Mouse (Mus musculus) lung, postnatal 10 days (tissue): ENCODE results near the gene Cers5.

Experiments
- DNase-seq: peaks from one replicate; pipeline ENCODE4 v3.0.0; 2021

Gene Cers5

GRCm38 (mm10) chr15:99724292-99725021, 48.2 kb downstream of the Cers5 start:
- peak; percentile 91 for DNase-seq

- peak; percentile 89 for DNase-seq
Measured at GRCm38 (mm10) chr15:99723515-99724291, 49.0 kb downstream of the Cers5 start.

GRCm38 (mm10) chr15:99723120-99723514, 49.6 kb downstream of the Cers5 start:
- no peak for DNase-seq

GRCm38 (mm10) chr15:99721921-99722743, 50.6 kb downstream of the Cers5 start:
- no peak for DNase-seq

- DNase-seq = no peak
Measured at GRCm38 (mm10) chr15:99719865-99720264, 52.8 kb downstream of the Cers5 start.

GRCm38 (mm10) chr15:99718461-99719021, 54.1 kb downstream of the Cers5 start:
- no peak for DNase-seq

GRCm38 (mm10) chr15:99717386-99718334, 55.0 kb downstream of the Cers5 start, which contains the start of gene Gpd1:
Gene Gpd1, plus strand, starts transcription at chr15:99717515.
- peak; percentile 61 for DNase-seq

GRCm38 (mm10) chr15:99716814-99717213, 55.9 kb downstream of the Cers5 start:
- no peak for DNase-seq

GRCm38 (mm10) chr15:99715982-99716746, 56.5 kb downstream of the Cers5 start:
- DNase-seq = peak; percentile 49

GRCm38 (mm10) chr15:99715361-99715865, 57.3 kb downstream of the Cers5 start:
- no peak for DNase-seq

- peak; percentile 86 for DNase-seq
Measured at GRCm38 (mm10) chr15:99714858-99715257, 57.8 kb downstream of the Cers5 start.

GRCm38 (mm10) chr15:99714206-99714605, 58.5 kb downstream of the Cers5 start:
- DNase-seq = no peak

GRCm38 (mm10) chr15:99713569-99713968, 59.1 kb downstream of the Cers5 start:
- DNase-seq = no peak

- DNase-seq = no peak
Measured at GRCm38 (mm10) chr15:99712666-99713559, 59.8 kb downstream of the Cers5 start.

GRCm38 (mm10) chr15:99711491-99711890, 61.2 kb downstream of the Cers5 start:
- DNase-seq = no peak

- DNase-seq = no peak
Measured at GRCm38 (mm10) chr15:99710221-99711190, 62.2 kb downstream of the Cers5 start.

- DNase-seq = no peak
Measured at GRCm38 (mm10) chr15:99708176-99708575, 64.5 kb downstream of the Cers5 start.

- peak; percentile 72 for DNase-seq
Measured at GRCm38 (mm10) chr15:99705440-99706048, 67.1 kb downstream of the Cers5 start, which contains the start of gene Gm17349. Gene Gm17349, minus strand, starts transcription at chr15:99705490.
